Mouse (Mus musculus) ovary, postnatal 36 days (tissue): Measurements from ENCODE around the gene Ppp1r9a.
"Not testable (repeated sequence)": the region's sequence is repeated elsewhere in the genome, so short reads cannot be mapped to it uniquely, and the experiment has no call there.

Experiments used
- DNase-seq: peaks from one replicate; pipeline ENCODE4 v3.0.0; 2022; ENCODE audit warnings: low spot score, mixed read lengths

Gene Ppp1r9a

DNA sequence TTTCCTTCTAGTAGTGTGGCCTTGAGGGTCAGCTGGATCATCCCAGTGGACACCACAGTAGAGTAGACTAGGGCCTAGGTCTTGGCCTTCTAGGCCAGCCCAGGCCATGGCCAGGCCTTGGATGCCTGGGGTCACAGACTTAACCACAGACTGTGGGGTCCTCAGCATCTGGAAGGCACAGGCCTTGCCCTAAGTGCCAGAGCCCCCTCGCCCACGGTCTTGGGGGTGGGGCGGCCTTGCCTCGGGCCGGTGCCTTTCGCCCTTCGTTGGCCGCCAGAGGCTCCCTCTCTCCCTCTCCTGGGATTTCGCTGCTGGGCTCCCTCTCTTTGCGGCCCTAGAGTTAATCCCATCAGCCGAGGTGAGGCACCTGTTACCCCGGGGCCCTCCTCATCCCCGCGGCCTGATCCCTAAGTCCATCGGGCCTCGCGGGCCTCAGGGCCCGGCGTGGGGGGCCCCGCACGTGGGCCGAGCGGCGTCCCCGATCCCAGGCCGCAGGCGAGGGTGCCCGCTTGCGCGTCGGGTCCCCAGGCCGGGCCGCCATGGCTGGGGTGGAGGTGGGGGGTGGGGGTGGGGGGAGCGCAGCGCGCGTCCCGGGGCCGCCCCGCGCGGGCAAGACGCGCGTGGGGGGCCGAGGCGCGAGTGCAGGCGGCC lies at the start of gene Ppp1r9a:
Gene Ppp1r9a (plus strand): TSS at position 244 of the 651 bp plus-strand sequence.
- peak; percentile 74 for DNase-seq

DNA sequence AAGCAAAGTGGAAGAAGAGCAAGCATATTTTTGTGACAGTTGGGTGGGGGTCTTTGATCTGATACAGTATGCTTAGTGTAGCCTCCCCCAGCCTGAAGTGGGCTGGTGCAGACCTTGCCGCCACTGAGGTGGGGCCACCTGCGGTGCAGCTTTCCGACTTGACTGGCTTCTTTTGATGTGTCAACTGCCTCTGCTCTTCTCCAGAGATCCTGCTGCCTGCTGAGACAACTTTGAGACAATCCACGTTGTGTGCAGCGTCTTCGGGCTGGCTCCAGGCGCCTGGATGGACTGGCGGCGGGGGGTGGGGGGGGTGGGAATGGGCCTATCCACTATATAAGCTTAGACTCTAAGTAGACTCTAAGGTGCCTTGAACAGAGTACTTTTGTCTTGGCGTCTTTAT lies 47.5 kb upstream of the Ppp1r9a start:
- DNase-seq: no peak

DNA sequence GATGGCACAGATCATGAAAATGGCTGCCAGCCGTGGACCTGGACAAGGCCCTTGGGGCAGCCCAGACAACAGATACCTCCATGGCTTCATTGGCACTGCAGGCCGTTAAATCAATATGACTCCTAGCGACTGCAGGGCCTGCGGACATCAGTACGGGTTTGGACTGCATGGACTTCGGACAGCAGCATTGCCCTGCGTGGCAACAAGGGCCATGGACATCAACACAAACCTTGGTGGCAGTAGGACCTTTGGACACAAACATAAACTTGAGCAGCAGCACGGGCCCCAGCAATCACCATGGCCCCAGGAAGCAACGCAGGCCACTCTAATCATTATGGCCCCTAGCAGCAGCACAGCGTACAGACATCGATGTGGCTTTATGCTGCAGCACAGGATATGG lies 45.8 kb upstream of the Ppp1r9a start:
- DNase-seq: no peak

DNA sequence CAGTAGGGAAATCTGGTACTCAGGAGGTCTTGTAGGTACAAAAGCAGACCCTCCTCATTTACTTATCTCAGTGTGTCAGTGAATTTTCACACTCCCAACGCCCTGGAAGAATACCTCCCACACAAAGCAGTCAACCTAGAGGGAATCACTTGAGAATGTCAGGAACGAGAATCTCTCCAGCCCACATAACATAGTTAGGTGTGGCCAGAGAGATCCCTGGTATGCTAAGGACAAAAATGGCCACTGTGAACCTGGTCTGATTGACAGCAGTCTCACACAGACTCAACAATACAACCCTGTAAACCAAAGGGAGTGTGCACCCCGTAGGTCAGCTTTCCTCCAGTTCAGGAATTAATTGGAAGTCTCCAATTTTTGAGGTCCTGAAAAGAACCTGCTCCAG lies 18.4 kb upstream of the Ppp1r9a start:
- no peak for DNase-seq

DNA sequence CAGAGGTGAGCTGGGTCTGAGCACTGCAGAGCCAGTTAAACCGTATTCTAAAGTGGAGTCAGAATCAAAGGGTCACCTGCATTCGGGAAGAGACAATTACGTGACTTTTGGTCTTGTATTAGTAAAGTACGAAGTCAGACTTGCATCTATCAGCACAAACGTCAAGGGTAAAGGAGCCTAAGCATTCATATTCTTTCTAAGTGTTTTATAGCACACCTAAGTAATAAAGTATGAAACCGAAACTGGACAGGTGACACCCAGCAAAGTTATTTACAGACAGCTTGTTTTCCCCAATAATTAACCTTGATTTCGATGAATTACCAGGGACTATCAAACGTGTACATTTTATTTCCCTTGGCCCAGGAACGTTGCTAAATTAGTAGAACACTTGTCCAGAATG lies 13.2 kb upstream of the Ppp1r9a start:
- no peak for DNase-seq

DNA sequence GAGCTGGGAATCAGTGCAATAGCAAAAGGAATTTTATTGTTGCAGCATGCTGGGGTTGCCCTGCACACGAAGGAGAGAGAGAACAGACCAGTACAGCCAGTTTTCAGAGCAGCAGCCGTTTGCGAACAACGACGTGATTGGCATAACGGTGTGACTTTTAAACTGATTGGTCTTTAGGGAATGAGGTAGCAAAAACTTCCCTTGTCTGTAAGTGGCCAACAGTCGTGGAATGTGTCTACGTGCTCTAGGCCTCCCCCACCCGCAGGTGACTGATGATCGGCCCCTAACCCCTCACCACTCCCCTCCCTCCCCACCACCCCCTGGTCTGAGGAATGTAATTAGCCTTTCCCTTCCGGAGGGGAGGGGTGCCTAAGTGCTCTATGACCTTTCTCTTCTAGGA lies 10.3 kb upstream of the Ppp1r9a start:
- no peak for DNase-seq

DNA sequence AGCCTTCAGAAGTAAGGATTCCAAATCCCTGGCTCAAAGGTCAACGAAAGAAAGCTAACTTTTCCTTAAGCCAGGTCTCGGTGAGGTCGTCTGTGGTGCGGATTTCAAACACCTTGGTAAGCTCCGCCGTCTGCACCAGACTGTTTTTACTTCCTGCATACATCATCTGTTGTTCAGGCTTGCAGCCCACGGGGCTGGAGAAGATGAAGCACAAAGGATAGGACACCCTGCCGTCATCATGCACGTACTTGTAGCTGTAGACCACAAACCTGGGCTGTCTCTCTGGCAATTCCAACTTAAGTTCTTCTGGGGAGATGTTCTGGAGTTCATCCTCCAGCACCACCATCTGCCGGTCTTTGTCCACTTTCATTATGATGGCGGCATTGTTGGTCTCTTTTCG lies 9.4 kb upstream of the Ppp1r9a start:
- not testable (repeated sequence) for DNase-seq

DNA sequence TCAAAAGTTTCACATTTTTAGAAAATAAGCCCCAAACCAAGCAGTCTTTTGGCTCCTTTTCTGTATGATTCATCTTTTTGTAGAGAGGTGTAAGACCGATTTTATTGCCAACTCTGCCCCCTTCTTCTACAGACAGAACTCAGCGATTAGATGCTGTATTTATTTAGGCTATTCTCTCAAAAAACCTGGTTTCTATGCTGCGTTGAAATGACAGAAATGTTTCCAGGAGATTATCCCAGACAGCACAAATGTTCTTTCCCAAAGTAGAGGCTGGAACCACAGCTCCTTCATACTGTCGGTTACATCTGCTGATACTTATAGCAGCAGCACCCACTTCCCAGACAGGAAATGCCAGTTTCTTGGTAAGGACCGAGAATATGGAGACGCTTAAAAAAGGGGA lies 2.8 kb upstream of the Ppp1r9a start:
- DNase-seq: no peak

DNA sequence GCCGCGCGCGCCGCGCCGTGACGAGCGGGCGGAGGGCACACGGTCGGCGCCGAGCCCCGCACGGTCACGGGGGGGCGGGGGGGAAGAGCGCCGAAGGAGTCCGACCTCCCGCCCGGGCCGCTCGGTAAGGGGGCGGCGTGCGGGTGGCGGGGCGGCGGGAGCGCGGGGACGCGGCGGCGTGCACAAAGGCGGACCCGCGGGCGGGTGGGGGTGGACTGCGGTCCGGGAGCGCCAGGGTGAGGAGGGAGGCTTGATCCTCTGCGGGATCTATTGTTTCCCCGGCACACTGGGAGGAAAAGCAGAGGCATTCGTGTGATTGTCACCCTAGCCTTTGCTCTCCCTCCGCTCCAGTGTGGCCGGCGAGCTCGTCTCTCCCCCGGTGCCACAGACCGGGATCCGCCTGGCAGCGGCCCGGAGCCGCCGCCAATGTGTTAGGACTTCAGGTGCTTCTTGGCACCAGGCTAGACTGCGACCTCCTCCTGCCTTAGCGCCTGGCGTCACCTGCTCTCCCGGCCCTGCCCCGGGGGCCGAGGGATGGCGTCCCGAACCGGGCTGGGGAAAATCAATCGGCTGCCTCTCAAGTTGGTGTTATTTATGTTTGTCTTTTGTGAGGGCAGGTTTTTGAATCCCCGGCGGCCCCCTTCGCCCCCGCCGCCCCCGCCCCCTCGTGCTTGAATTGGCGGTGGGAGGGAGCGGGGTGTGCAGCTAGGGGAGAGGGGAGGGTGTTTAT lies 773 bp downstream of the Ppp1r9a start:
- DNase-seq: peak; percentile 61

DNA sequence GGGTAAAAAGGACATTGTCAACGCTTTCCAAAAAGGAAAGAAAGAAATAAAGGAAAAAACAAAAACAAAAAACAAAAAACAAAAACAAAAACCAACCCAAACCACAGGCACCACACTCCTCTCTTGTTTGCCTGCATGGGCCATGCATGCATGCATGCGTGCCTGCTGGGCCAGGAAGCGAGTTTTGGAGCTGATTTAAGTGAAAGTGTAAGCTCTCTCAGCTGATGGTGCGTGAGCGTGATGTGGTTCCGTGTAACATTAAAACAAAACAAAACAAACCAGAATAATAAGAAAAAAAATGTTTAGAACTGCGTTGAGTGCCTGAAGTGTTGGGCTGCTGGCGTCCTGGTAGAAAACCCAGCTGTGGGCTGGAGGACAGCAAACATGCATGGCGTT lies 1.3 kb downstream of the Ppp1r9a start:
- DNase-seq: peak; percentile 25

DNA sequence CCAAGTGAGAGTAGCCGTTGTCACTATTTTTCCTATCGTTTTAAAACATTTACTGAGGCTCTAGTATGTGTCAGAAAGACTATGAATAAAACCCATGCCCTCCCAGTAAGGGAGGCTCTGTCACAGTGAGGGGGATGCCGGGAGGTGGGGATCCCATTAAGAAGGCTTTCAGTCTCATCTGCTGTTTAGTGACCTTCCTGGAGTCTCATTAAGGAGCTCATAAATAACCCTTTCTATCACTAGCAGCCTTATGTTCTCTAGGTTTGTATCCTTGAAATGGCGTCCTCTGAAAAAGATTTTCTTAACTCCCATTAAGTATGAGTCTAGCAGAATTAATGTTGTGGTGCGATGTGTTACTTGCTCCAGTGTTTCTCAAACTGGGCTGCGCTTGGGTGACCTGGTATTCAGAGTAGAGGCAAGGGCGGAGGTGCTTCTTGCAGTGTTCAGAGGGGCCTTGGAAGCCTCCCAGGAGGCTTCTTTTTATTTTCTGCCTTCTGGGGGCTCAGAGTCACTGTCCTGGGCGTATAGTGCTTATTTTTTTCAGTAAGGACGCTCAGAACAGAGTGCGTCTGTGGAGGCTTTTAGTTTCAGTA lies 7.4 kb downstream of the Ppp1r9a start:
- DNase-seq: no peak

DNA sequence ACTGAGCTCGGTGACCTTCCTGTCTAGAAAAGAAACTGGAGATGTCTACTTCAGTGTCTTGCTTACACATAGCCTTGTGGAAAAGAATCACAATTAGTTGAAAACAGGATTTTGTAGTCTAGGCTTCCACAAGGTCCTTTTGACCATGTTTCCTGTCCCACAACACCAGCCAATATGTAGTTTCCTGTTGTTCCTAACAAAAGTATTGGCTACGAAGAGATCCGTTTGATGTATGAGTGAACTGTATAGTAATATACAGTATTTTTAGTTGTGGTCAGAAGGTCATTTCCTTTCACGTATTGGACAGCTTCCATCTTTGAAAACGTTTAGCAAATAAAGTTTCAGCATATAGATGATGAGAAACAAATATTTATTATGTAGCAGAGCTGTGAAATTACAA lies 15.8 kb downstream of the Ppp1r9a start:
- no peak for DNase-seq

DNA sequence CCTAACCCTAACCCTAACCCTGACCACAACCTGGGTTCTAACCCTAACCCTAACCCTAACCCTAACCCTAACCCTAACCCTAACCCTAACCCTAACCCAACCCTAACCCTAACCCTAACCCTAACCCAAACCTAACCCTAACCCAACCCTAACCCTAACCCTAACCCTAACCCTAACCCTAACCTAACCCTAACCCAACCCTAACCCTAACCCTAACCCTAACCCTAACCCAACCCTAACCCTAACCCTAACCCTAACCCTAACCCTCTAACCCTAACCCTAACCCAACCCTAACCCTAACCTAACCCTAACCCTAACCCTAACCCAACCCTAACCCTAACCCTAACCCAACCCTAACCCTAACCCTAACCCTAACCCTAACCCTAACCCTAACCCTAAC lies 21.1 kb downstream of the Ppp1r9a start:
- not testable (repeated sequence) for DNase-seq

DNA sequence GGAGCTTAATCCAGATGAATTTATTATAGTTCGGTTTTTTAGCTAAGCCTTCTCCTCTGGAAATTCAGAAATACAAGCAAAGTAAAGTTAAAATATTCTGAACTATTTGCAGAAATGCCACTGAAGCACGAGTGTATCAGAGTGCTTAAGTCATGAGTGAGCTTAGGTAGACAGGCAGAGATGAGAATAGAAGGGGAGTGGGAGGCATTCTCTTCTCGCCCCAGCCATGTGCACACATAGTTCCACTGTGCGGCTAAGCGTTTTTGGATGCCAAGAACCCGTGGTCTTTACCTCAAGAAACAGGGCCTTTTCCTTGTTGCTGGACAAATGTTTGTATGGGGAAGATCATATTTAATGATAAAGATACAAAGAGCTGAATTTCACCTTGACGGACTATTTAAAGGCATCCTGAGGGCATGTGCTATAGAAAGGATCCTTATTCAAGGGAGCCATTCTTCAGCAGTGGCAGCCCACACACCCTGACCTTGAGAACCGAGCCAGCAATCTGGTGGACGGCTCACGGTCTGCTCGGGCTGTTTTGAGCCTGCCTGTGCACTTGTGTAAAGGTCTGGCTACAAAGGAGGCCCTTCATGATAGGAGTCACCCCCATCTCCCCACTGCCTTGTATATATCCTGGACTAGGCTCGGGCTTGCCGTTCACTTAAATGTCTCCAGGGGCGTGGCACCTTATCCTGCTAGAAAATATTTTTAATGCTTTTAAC lies 23.4 kb downstream of the Ppp1r9a start:
- peak; percentile 41 for DNase-seq

DNA sequence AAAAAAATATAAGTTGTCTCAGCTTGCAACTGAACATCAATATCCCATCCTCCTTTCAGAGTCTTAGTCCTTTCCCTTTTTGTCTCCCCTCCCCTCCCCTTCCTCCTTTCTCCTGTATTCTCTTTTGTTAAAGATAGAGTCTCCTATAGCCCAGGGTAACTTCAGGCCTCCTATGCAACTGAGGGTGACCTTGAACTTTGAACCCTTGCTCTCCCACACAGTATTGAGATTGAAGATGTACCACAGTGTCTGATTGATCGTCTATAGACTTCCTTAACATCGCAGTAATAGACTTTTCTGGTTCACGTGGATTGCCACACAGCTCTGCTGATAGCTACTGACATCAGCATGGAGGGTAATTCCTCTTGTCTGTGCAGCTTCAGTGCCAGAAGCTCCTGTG lies 27.6 kb downstream of the Ppp1r9a start:
- no peak for DNase-seq

DNA sequence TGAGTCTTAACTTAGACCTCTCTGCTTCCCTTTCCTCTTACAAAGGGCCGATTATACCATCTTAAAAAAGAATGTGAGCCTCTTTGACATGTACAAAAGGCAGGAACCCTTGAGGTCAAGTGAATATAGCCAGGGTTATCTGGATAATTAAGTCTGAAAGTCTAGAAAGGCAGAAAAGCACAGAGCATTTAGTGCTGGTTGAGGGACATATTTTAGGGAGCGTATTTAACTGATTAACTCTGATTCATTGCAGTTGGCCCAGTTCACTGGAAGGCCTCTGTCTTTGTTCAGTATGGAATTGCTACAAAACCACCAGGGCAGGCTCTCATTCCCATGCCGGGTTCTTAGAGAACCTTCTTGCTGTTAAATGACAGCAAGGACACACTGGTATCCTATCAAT lies 36.2 kb downstream of the Ppp1r9a start:
- DNase-seq: no peak

DNA sequence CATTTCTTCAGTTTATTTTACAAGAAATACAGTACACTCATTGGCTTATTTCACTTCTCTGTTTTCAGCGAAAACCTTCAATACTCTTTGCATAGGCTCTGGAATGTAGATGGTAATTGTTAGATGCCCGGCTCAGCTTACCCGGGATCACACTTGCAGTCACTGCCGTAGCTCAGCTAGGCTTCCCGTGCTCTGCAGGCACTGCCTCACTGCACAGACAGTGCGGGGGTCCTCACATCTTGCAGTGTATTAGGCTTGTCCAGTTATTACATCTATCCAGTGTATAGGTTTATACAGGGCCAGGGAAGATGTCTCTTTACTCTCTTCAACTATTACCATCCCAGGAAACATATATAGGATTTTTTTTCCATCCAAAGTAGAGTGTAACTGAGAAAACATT lies 37.4 kb downstream of the Ppp1r9a start:
- no peak for DNase-seq

DNA sequence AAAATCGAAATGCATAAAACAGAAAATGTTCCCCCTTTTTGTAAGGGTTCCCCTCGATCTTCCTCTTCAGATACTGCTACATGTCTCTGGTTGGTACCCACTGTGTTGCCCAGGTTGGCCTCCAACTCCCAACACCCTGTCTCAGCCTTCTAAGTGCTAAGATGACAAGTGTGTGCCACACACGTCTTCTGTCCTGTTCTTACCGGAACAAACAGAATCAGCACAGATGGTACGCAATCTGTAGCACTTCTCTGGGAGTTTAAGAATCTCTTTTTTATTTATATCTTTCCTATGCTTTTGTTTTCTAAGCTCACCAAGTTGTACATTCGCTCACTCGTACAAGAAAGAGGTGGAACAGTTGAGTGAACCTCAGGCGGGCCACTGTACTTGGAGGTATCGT lies 37.9 kb downstream of the Ppp1r9a start:
- no peak for DNase-seq

DNA sequence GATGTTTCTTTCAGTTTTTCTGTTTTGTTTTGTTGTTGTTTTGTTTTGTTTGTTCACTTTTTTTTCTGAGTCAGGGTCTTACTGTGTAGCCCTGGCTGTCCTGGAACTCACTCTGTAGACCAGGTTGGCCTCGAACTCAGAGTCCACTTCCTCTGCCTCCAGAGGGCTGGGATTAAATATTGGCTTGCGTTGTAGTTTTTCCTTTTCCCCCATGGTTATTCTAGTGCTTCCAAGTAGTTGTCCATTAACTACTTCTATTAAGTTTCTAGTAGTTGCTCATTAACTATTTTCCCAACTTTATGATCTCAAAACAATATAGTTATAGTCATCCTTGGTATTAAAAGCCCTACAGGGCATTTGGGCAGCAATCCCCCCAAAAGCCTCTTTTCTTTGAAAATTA lies 41.1 kb downstream of the Ppp1r9a start:
- DNase-seq: no peak

DNA sequence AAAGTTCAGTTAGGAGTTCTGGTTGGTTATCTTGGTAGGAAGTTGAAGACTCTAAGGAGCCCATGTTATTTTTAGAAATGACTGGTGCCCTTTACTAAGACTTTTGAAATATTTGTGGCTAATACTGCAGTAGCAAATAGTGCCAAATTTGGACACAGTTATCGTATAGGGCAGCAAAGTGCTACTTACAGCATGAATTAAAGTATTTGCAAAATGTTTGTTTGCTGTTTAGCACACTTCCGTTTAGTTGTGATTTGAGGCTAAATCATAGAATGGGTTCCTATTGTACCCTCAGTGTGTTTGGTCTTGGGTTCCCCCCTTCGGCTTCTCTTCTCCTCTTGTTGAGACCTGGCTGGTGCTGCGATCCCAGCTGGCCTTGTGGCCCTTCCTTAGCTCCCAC lies 45.3 kb downstream of the Ppp1r9a start:
- no peak for DNase-seq

DNA sequence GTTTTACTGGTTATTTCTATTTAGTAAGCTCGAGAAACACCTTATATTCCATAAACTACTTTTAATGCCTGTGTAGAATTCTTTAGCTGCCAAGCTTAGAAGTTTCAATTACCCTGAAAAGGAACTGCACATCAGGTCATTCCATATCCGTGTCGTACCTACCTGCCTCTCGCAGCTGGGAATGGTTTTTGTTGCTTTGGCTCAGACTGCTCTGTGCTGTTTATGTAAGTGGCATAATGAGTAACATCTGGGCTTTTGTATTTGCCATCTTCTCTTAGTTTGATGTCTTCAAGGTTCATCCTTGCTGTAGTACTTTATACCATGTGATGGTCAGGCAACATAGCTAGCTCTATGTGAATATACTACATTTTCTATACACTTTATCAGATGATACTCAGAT lies 47.0 kb downstream of the Ppp1r9a start:
- DNase-seq: no peak

DNA sequence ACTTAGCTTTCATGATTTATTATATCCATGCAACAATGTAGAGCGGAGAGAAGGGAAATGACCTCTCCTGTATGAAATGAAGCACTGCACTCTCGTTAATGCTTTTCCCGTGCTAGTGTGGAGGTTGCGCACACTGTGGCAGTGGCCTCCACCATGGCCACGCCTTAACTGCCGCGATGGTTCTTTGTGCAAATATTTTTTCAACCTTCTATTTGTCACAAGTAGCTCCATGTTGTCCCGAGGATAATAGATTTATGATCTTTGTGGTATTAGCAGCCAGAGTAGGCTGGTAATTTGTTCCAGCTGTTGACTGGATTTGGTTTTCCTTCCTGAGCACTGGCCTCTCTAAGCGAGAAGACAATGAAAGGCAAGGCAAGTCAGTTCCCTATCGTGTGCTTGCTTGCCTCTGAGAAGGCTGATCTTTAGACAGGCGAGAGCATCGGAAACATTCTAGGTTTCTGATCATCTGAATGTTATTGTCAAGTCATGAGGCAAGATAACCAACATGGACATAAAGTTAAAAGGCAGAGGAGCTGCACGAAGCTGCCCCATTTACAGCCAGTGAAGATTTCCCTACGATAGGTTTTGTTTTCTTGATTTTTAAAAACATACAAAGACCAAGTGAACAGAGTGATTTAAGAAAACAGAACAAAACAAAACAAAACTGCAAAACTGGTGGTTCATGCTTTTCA lies 50.5 kb downstream of the Ppp1r9a start:
- DNase-seq: no peak
